Mouse (Mus musculus): ENCODE results near the gene AC192777.2. TPM values are rescaled to one million over a fixed set of nuclear protein-coding genes. Genes with fewer than 3 reads are reported as not detected.

AC192777.2 gene
- polyA plus RNA-seq (2012; rRNA removed), result not detected in 2 replicates

GRCm38 (mm10) chr17:40095150-40095549, at the start of gene AC192777.2:
Gene AC192777.2, plus strand, starts transcription at chr17:40095450.

Other genes with a start within 250 kb of the AC192777.2 start
- gene Esp38, start 144.9 kb upstream of the AC192777.2 start, polyA plus RNA-seq (2012; rRNA removed), result not detected in 2 replicates
- gene Pgk2, start 113.2 kb downstream of the AC192777.2 start, polyA plus RNA-seq (2012; rRNA removed), result not detected in 2 replicates
- gene Crisp3, start 146.8 kb downstream of the AC192777.2 start, polyA plus RNA-seq (2012; rRNA removed), result 0.10 and 0.22 TPM in 2 replicates
- gene Crisp1, start 223.8 kb downstream of the AC192777.2 start, polyA plus RNA-seq (2012; rRNA removed), result not detected in 2 replicates

Data from colon, adult 2 months (tissue).